Mouse (Mus musculus): Measurements from ENCODE around the gene Fam169b. TPM values are rescaled to one million over a fixed set of nuclear protein-coding genes. Genes with fewer than 3 reads are reported as not detected.

Fam169b gene
- polyA plus RNA-seq, 1 experiment from 2014 or later, result 0.49 TPM

DNA sequence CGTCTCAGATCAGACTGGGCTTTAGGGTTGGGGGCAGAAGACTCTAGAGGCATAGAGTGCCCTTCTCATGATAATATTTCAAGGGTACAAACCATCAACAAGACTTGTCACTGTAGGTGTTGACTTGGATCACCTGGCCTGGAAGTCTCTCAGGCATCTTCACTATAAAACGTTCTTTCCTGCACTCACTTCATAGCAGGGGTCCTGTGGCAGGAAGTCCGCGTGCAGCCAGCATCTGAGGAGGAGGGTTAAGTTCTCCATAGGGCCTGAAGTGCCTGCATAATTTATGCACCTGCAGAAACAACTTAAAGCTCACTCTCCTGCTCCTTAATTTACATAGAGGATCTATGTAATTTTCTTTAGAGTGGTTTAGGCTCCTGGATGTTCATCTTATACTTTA, 28.0 kb upstream of the Fam169b start:
- WGBS, result 50% methylated on average over 4 of the region's 4 CpGs
- no peaks in the 10 kb centered on the region for H3K36me3 ChIP-seq (replicated peaks)
- H3K9ac ChIP-seq, result no peak overlapping the region
- ATAC-seq (ENCODE audit: low FRiP score), result no peak
- H3K27ac ChIP-seq, result no peak overlapping the region
- H3K4me1 ChIP-seq, result no peaks in the 10 kb centered on the region
- no peak overlapping the region for H3K4me3 ChIP-seq (replicated peaks)
- peaks cover 7% of the 10 kb centered on the region; the same call in 1 of the 2 replicates for H3K9me3 ChIP-seq
- no peaks in the 10 kb centered on the region for H3K27me3 ChIP-seq
- H3K4me2 ChIP-seq, result no peak overlapping the region

DNA sequence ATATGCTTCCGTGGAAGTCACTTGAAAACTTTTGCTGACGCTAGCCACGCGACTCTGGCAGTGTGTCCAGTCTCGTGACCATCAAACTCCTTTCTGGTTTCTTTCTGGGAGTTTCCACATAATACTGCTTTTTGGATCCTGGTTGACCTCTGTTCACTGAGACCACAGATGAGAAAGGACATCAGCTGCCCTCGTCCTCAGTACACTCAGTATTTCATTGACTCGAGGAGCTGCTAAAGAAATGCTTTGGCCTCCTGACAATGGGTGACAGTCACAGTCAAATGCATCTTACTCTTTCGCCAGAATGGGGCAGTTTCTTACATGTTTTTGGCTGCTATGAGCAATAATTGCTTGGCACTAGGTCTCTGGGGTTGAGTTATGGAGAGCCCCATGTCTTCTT, 27.4 kb upstream of the Fam169b start:
- H3K4me2 ChIP-seq, result no peak overlapping the region
- no peaks in the 10 kb centered on the region for H3K4me1 ChIP-seq
- H3K36me3 ChIP-seq (replicated peaks), result no peaks in the 10 kb centered on the region
- no peak for ATAC-seq (ENCODE audit: low FRiP score)
- no peak overlapping the region for H3K27ac ChIP-seq
- H3K9ac ChIP-seq, result no peak overlapping the region
- no peaks in the 10 kb centered on the region for H3K27me3 ChIP-seq
- H3K4me3 ChIP-seq (replicated peaks), result no peak overlapping the region
- WGBS, result 81% methylated on average over 8 of the region's 8 CpGs
- H3K9me3 ChIP-seq, result peaks cover 7% of the 10 kb centered on the region; the same call in 1 of the 2 replicates

DNA sequence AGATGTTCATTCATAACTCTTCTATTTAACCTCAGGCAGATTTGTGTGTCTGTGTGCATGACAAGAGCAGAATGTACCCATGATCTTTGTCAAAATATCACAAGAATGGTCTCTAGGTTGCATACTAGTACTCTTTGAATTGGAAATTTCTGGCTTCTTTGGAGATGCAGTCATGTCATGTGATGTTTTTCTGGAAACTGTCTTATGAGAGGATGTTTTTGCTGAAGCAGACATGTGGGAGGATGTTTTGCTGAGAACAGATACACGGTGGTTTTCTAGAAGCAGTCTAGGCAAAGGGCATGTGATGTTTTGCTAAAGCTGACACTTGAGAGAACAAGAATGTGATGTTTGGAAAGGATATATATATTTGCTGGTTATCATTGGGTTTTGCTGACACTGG, 23.2 kb upstream of the Fam169b start:
- H3K36me3 ChIP-seq (replicated peaks), result no peaks in the 10 kb centered on the region
- H3K27me3 ChIP-seq, result no peaks in the 10 kb centered on the region
- H3K4me2 ChIP-seq, result no peak overlapping the region
- no peaks in the 10 kb centered on the region for H3K4me1 ChIP-seq
- 86% methylated on average over 1 of the region's 1 CpGs for WGBS
- H3K4me3 ChIP-seq (replicated peaks), result no peak overlapping the region
- no peak overlapping the region for H3K9ac ChIP-seq
- ATAC-seq (ENCODE audit: low FRiP score), result no peak
- H3K9me3 ChIP-seq, result peaks cover 7% of the 10 kb centered on the region; the same call in 1 of the 2 replicates
- H3K27ac ChIP-seq, result no peak overlapping the region

DNA sequence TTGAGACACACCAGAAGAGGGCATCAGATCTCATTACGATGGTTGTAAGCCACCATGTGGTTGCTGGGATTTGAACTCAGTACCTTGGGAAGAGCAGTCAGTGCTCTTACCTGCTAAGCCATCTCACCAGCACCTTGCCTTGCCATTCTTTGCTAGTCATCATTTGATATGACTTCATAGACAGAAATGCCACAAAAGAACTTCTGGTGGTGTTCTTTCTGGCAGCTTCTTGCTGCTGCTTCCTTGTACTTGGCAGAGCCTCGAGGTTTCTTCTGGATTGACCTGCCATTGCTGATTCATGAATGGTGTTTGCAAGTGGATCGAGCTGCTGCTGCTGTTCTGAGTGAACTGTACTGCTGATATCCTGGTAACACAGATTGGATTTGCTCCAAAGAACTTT, 22.7 kb upstream of the Fam169b start:
- ATAC-seq (ENCODE audit: low FRiP score), result no peak
- H3K9me3 ChIP-seq, result peaks cover 7% of the 10 kb centered on the region; the same call in 1 of the 2 replicates
- H3K4me3 ChIP-seq (replicated peaks), result no peak overlapping the region
- H3K27me3 ChIP-seq, result no peaks in the 10 kb centered on the region
- H3K4me2 ChIP-seq, result no peak overlapping the region
- 90% methylated on average over 3 of the region's 3 CpGs for WGBS
- no peak overlapping the region for H3K9ac ChIP-seq
- H3K36me3 ChIP-seq (replicated peaks), result no peaks in the 10 kb centered on the region
- H3K27ac ChIP-seq, result no peak overlapping the region
- no peaks in the 10 kb centered on the region for H3K4me1 ChIP-seq

DNA sequence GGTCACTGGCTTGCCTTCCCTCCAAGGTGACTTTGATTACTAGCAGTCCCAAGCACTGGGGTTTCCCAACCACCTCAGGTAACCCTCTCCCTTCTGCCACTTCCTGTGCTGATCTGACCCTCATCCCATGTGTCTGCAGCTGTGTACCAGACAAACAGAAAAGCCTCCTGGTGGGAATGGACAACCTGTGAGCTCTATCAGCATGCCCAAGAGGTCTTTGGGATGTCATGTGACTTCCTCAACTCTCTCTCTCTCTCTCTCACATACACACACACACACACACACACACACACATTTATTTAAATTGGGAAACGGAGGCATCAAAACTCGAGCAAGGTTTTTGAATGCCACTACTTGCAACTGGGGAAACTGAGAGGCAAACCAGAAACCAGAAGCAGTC, 15.9 kb upstream of the Fam169b start:
- H3K27me3 ChIP-seq, result no peaks in the 10 kb centered on the region
- no peak overlapping the region for H3K27ac ChIP-seq
- H3K4me1 ChIP-seq, result no peaks in the 10 kb centered on the region
- no peak overlapping the region for H3K4me3 ChIP-seq (replicated peaks)
- ATAC-seq (ENCODE audit: low FRiP score), result no peak
- H3K36me3 ChIP-seq (replicated peaks), result no peaks in the 10 kb centered on the region
- H3K4me2 ChIP-seq, result no peak overlapping the region
- no peak overlapping the region for H3K9ac ChIP-seq
- H3K9me3 ChIP-seq, result no peaks in the 10 kb centered on the region
- WGBS, result 66% methylated on average over 2 of the region's 2 CpGs

DNA sequence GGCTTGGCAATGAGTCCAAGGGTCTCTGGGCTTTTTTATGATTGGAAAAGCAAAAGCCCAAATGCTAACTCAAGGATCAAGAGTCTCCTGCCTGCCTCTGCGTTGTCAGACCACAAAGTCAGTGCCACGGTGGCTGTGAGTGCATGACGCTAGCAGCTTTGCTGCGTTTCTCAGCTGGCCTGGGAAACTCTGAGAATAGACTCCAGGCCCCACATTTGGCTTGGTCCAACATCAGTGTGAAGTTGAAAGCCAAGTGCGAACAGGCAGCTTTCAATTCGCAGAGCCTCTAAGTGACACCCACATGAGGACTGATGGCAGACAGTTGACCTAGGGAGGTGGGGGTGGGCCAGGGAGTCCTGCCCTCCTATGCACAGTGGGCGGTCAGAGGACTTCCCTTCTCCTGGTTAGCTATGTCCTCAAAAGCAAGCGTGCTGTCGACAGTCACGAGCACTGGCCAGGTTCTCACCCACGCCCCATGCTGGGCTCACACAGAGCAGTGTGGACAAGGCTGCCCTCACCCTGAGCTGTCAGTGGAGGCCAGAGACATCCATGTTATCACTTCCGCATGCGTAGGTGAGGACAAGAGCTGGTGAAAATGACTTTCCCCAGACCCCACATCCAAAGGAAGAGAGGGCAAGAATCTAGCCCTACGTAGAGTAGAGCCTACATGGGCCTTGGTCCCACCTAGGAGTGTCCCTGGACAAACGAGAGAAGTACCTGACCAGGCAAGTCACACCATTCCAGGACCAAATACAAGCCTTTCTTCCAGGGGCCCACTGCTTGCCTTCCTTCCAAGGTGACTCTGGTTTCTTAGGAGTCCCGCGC, 15.1 kb upstream of the Fam169b start:
- no peak for ATAC-seq (ENCODE audit: low FRiP score)
- H3K4me1 ChIP-seq, result peaks cover 2% of the 10 kb centered on the region; the same call in 1 of the 2 replicates
- H3K4me3 ChIP-seq (replicated peaks), result no peak overlapping the region
- 89% methylated on average over 15 of the region's 17 CpGs for WGBS
- no peak overlapping the region for H3K4me2 ChIP-seq
- H3K27me3 ChIP-seq, result peaks cover 3% of the 10 kb centered on the region
- no peak overlapping the region for H3K9ac ChIP-seq
- H3K27ac ChIP-seq, result no peak overlapping the region
- no peaks in the 10 kb centered on the region for H3K9me3 ChIP-seq
- H3K36me3 ChIP-seq (replicated peaks), result no peaks in the 10 kb centered on the region

DNA sequence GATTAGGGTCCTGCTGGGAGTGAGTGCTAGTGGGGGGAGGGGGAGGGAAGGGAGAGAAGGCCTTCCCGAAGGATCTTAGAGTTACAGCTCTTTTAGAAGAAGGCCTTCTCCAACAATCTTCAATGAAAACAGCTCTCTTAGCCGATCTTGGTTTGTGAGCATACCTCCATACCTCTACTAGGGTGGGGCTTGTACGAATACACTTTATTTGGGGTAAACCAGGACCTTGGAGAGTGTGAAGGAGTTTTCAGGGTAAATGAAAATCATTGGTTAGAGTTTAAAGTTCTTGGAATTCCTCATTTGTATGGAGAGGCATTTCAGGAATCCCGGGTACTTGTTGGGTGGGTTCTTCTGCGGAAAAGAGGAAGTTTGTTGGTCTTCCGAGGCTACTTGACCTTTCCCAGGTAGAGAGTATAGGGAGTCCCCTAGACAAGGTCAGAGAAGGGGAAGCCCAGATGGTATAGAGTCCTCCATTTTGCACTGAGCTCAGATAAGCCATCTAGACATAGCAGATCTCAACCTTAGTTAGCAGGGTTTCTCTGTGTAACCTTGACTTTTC, 14.0 kb upstream of the Fam169b start:
- no peaks in the 10 kb centered on the region for H3K9me3 ChIP-seq
- H3K9ac ChIP-seq, result no peak overlapping the region
- WGBS, result 77% methylated on average over 6 of the region's 6 CpGs
- peaks cover 10% of the 10 kb centered on the region for H3K27me3 ChIP-seq
- H3K4me3 ChIP-seq (replicated peaks), result no peak overlapping the region
- no peak overlapping the region for H3K27ac ChIP-seq
- H3K36me3 ChIP-seq (replicated peaks), result no peaks in the 10 kb centered on the region
- ATAC-seq (ENCODE audit: low FRiP score), result no peak
- H3K4me2 ChIP-seq, result no peak overlapping the region
- peaks cover 9% of the 10 kb centered on the region; the same call in 1 of the 2 replicates for H3K4me1 ChIP-seq

DNA sequence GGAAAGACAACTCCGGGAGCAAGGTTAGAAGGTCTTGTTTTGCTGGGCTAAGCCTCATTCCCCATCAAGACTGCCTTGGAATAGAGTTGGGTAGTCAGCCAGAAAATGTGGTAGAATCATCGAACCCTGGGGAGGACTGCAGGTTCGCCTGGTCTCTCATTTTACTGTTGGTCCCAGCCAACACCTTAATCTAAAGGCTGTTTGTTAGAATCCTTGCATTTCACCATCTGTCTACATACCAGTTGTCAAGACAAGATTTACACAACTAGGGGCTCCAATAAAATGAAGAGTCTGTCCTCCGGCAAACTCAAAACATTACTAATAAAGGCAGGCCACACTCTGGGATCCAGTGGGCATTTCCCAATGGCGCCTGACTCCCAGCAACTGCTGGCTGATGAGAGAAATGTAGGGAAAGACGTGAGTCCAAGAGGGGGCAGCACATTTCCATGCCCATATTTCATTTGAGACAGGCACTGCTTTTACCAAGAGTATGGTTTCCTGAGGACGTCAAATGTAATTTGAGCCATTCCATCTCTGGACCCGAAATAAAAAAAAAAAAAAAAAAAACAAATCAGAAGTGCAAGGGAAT, 10.9 kb upstream of the Fam169b start:
- H3K27me3 ChIP-seq, result peaks cover 18% of the 10 kb centered on the region
- ATAC-seq (ENCODE audit: low FRiP score), result no peak

DNA sequence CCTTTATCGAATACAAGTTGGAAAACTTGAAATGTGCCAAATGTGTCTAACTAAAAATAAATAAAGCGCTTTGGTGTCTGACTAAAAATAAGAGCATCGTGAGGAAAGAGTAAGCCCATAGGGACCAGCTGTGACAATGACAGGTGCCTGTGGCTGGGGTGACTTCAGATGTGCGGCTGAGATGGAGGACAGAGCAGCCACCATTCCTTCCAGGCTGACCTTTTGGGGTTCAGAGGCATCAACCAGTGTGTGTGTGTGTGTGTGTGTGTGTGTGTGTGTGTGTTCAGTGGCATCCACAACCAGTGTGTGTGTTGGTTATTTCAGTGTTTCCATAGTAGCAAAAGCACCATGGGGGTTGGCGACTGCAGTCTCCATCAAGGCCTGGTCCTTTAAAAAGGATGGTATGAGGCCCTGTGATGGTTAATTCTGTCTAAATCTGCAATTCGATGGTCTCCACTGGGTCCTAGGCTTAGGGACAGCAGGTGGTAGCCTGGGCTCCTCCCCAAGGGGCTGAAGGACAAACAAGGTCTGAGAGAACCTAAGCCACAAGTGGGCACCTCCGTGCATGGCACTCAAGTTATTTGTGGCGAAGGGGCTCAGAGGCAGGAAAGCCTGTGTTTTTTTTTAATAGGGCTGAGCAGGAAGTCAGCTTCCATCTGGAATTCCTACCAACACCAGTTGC, 10.2 kb upstream of the Fam169b start:
- H3K4me3 ChIP-seq (replicated peaks), result peak overlapping the region; percentile 30
- H3K9ac ChIP-seq, result no peak overlapping the region
- H3K4me2 ChIP-seq, result peak overlapping the region; percentile 50
- no peak overlapping the region for H3K27ac ChIP-seq
- no peaks in the 10 kb centered on the region for H3K9me3 ChIP-seq
- H3K4me1 ChIP-seq, result peaks cover 23% of the 10 kb centered on the region
- no peaks in the 10 kb centered on the region for H3K36me3 ChIP-seq (replicated peaks)
- ATAC-seq (ENCODE audit: low FRiP score), result no peak
- H3K27me3 ChIP-seq, result peaks cover 18% of the 10 kb centered on the region
- 55% methylated on average over 8 of the region's 8 CpGs for WGBS

More for the DNA sequence above, 10.9 kb upstream of the Fam169b start:
- Histone ChIP-seq H3K27ac (no peak overlapping the region), H3K36me3 (replicated peaks) (no peaks in the 10 kb centered on the region), H3K4me2 (no peak overlapping the region), H3K9ac (no peak overlapping the region), H3K4me3 (replicated peaks) (no peak overlapping the region), H3K9me3 (no peaks in the 10 kb centered on the region), H3K4me1 (peaks cover 23% of the 10 kb centered on the region)
- 79% methylated on average over 8 of the region's 8 CpGs for WGBS

DNA sequence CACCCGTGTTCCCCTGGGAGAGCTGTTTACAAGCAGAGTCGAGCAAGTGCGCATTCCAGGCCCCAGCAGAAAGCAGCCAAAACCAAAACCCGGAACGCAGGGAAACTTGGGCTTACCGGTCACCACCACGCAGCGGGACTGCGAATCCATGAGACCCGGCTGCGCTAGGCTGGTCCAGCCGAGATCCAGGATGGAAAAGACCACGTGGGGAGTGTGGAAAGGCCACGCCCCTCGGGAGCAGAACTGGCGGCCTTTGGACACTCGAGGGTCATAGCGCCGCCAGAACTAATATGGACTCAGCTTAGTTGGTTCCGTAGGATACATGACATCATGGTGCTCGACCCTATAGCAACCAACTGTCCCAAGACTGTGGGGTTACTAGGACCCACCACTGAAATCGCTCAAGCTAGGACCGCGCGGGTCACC, 9.6 kb upstream of the Fam169b start, which contains the start of gene Pgpep1l:
Gene Pgpep1l, minus strand, starts transcription at position 206 of the 426 bp plus-strand sequence.
- Histone ChIP-seq H3K4me1 (peaks cover 23% of the 10 kb centered on the region), H3K9ac (no peak within 1 kb of the TSS), H3K4me2 (peak within 1 kb of the TSS; percentile 50), H3K27ac (no peak within 1 kb of the TSS), H3K27me3 (peaks cover 18% of the 10 kb centered on the region), H3K9me3 (no peaks in the 10 kb centered on the region), H3K4me3 (replicated peaks) (peak within 1 kb of the TSS; percentile 30), H3K36me3 (replicated peaks) (no peaks in the 10 kb centered on the region)
- WGBS, result 6% methylated on average over 25 of the region's 25 CpGs
- 0 out of 2 replicates have a peak, but pooled peaks have one; percentile 46 for ATAC-seq (ENCODE audit: low FRiP score)

DNA sequence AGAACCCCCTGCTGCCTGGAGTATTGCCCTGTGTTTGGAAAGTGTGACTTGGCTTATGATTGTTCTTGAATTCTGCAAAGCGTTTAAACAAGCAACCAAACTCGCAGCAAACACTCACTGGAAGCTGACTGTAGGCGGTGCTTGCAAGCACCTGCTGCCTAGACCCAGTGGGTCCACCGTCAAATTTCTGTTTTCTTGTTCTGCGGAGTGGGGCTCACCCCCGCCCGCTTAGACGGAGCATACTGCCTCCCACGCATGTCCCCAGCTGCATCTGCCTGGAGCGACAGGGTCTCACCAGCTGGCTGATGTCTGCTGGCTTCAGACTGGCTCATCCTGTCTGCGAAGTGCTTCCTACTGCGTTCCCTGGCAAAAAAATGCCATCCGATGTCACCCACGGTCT, 9.1 kb upstream of the Fam169b start:
- no peak overlapping the region for H3K9ac ChIP-seq
- peak overlapping the region; percentile 30; the same call in 1 of the 2 replicates for H3K4me3 ChIP-seq (replicated peaks)
- H3K27me3 ChIP-seq, result peaks cover 18% of the 10 kb centered on the region
- no peaks in the 10 kb centered on the region for H3K9me3 ChIP-seq
- ATAC-seq (ENCODE audit: low FRiP score), result no peak
- WGBS, result 19% methylated on average over 14 of the region's 14 CpGs
- H3K4me1 ChIP-seq, result peaks cover 23% of the 10 kb centered on the region
- no peak overlapping the region for H3K27ac ChIP-seq
- H3K4me2 ChIP-seq, result peak overlapping the region; percentile 50
- no peaks in the 10 kb centered on the region for H3K36me3 ChIP-seq (replicated peaks)

DNA sequence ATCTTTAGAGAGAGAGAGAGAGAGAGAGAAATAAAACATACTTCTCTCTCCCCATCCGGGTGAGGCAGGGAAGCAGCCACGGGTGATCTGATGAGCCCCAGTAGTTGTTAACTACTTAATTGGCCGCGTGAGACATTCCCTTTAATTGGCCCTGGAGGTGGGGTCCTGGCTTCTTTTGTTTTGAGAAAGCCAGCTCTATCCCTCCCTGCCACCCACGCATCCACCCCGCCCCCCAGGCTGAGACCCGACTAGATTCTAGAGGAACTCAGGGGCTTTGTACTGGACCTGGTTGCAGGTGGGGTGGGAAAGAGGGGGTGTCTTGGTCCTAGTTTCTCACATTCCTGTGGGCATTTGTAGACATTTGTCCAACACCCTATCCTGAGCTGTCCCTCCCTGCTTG, 8.2 kb upstream of the Fam169b start:
- H3K27ac ChIP-seq, result no peak overlapping the region
- 13% methylated on average over 7 of the region's 7 CpGs for whole genome bisulfite sequencing
- peaks cover 18% of the 10 kb centered on the region for H3K27me3 ChIP-seq
- H3K9me3 ChIP-seq, result no peaks in the 10 kb centered on the region
- no peak for ATAC-seq (ENCODE audit: low FRiP score)
- no peak overlapping the region for H3K4me3 ChIP-seq (replicated peaks)
- no peaks in the 10 kb centered on the region for H3K36me3 ChIP-seq (replicated peaks)
- no peak overlapping the region for H3K9ac ChIP-seq
- no peak overlapping the region for H3K4me2 ChIP-seq
- H3K4me1 ChIP-seq, result peaks cover 23% of the 10 kb centered on the region
